In the genomic region with DNA sequence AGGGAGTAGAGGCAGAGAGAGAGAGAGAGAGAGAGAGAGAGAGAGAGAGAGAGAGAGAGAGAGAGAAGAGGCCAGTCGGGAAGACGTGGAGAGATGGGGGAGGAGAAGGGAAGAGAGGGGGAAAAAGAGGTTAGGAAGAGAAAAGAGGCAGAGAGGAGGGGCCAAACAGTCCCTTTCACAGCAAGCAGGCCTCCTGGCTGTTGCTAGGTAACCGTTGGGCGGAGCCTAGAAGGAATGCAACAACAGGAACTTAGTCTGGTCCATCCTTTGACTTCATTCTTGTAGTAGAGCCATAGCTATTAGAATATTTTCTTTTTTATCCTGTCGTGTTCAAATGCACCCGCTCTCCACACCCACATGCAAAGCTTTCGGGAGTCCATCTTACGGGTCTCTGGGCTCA, we compare ENCODE assay signal across 8 mouse cellular contexts. TPM values are rescaled to one million over a fixed set of nuclear protein-coding genes. Genes with fewer than 3 reads are reported as not detected.
DNase-seq lines count a peak whose midpoint lies in the region; ATAC-seq and TF ChIP-seq lines count a peak whose summit lies in the region.
"Had no signal": no experiment of that assay in that cellular context is flagged by ENCODE, and none has a peak within 500 bp of the region (broad histone marks: within the 10 kb centered on the region; RNA-seq: fewer than 3 reads in every experiment).

No protein-coding gene starts in this region.

- H3K4me1 ChIP-seq in hindbrain, embryonic 16.5 days (ENCODE audit: control insufficient read depth, insufficient read depth, low read depth, low read length) = peaks cover 12% of the 10 kb centered on the region
- H3K4me1 ChIP-seq in stomach, postnatal 0 days (replicated peaks; ENCODE audit: control insufficient read depth, insufficient read depth) = no peaks in the 10 kb centered on the region

- 5% methylated on average over 8 of the region's 8 CpGs for WGBS in hindbrain, embryonic 16.5 days
- 13% methylated on average over 8 of the region's 8 CpGs for WGBS in stomach, postnatal 0 days

- H3K9me3 ChIP-seq in hindbrain, embryonic 16.5 days (ENCODE audit: control insufficient read depth, low read length) = no peaks in the 10 kb centered on the region
- no peaks in the 10 kb centered on the region for H3K9me3 ChIP-seq in stomach, postnatal 0 days (ENCODE audit: control insufficient read depth, low read length)

- no peak overlapping the region for H3K4me3 ChIP-seq in hindbrain, embryonic 16.5 days (ENCODE audit: low read length)
- no peak overlapping the region for H3K4me3 ChIP-seq in stomach, postnatal 0 days (ENCODE audit: low read depth, low read length)

- H3K36me3 ChIP-seq in hindbrain, embryonic 16.5 days (ENCODE audit: control insufficient read depth, insufficient read depth, low read length) = no peaks in the 10 kb centered on the region
- H3K36me3 ChIP-seq in stomach, postnatal 0 days (ENCODE audit: control insufficient read depth, insufficient read depth, low read length) = no peaks in the 10 kb centered on the region

- DNase-seq in 416B (ENCODE audit: low read depth) = peak; percentile 41
- peak; percentile 64 for DNase-seq in CD4-positive helper T cell, adult 2 months (ENCODE audit: low read depth, low spot score)
- peak; percentile 95 for DNase-seq in embryo, embryonic 10.5 days (ENCODE audit: low spot score)
- DNase-seq in lung, postnatal 14 days = peak; percentile 23
- peak; percentile 70 for DNase-seq in stomach, postnatal 0 days (ENCODE audit: low spot score)
- DNase-seq in frontal cortex, postnatal 25 days (ENCODE audit: low spot score in 2 of 2) = no peak

- no peak overlapping the region for H3K9ac ChIP-seq in hindbrain, embryonic 16.5 days (ENCODE audit: low read depth, low read length)
- H3K9ac ChIP-seq in stomach, postnatal 0 days (ENCODE audit: low read length) = no peak overlapping the region

- peak; percentile 77 for ATAC-seq in hindbrain, embryonic 16.5 days
- ATAC-seq in stomach, postnatal 0 days (ENCODE audit: low FRiP score, low TSS enrichment) = no peak

- peak overlapping the region; percentile 50 for H3K4me2 ChIP-seq in hindbrain, embryonic 16.5 days (ENCODE audit: low read length)
- no peak overlapping the region for H3K4me2 ChIP-seq in stomach, postnatal 0 days (replicated peaks; ENCODE audit: low read depth)

- peak overlapping the region; percentile 51 for H3K27ac ChIP-seq in hindbrain, embryonic 16.5 days (ENCODE audit: low read depth, low read length)
- H3K27ac ChIP-seq in stomach, postnatal 0 days (replicated peaks) = no peak overlapping the region

- no peak for TF ChIP-seq CTCF in stomach, postnatal 0 days (IDR thresholded peaks at IDR 0.05; ENCODE audit: low read depth)

- no peak for TF ChIP-seq EP300 in stomach, postnatal 0 days (optimal IDR thresholded peaks at IDR 0.05)

- H3K27me3 ChIP-seq in hindbrain, embryonic 16.5 days (replicated peaks; ENCODE audit: control insufficient read depth, insufficient read depth, low read length) = no peaks in the 10 kb centered on the region
- H3K27me3 ChIP-seq in stomach, postnatal 0 days (ENCODE audit: control insufficient read depth, insufficient read depth, low read length) = no peaks in the 10 kb centered on the region

RNA-seq across cellular contexts. Expression of a gene that starts 9.1 kb away (rescaled TPM):
- 17.2 and 21.7 TPM in 2 replicates for polyA plus RNA-seq in hindbrain, embryonic 16.5 days (2015; fragmentation: Nextera tagmentation; extraction: Ambion mirVana)
- 18.9 and 20.9 TPM in 2 replicates for polyA plus RNA-seq in stomach, postnatal 0 days (2015; fragmentation: Nextera tagmentation; extraction: Ambion mirVana)

RNA-seq across cellular contexts. Expression of a gene that starts 18.8 kb away (rescaled TPM):
- polyA plus RNA-seq in hindbrain, embryonic 16.5 days (2015; fragmentation: Nextera tagmentation; extraction: Ambion mirVana) = not detected in 2 replicates
- 0.13 TPM in 1 of 2 replicates, not detected in the other for polyA plus RNA-seq in stomach, postnatal 0 days (2015; fragmentation: Nextera tagmentation; extraction: Ambion mirVana)
- polyA plus RNA-seq: heart, postnatal 0 days had no signal

RNA-seq across cellular contexts. Expression of a gene that starts 35.8 kb away (rescaled TPM):
- 4.4 and 4.9 TPM in 2 replicates for polyA plus RNA-seq in hindbrain, embryonic 16.5 days (2015; fragmentation: Nextera tagmentation; extraction: Ambion mirVana)
- polyA plus RNA-seq in stomach, postnatal 0 days (2015; fragmentation: Nextera tagmentation; extraction: Ambion mirVana) = 10.0 TPM in 2 replicates

RNA-seq across cellular contexts. Expression of a gene that starts 47.5 kb away (rescaled TPM):
- 7.6 and 7.7 TPM in 2 replicates for polyA plus RNA-seq in hindbrain, embryonic 16.5 days (2015; fragmentation: Nextera tagmentation; extraction: Ambion mirVana)
- polyA plus RNA-seq in stomach, postnatal 0 days (2015; fragmentation: Nextera tagmentation; extraction: Ambion mirVana) = 9.5 and 10.0 TPM in 2 replicates

Comparison
In these comparisons a context has a peak if more than half of its experiments do, and no peak if none do; other contexts are left out.
1. DNase-seq: peak in 416B (single experiment), CD4-positive helper T cell, adult 2 months (single experiment), embryo, embryonic 10.5 days (single experiment), lung, postnatal 14 days (single experiment) and stomach, postnatal 0 days (single experiment); none in frontal cortex, postnatal 25 days (0 of 2).